Mouse (Mus musculus): ENCODE measurements around the gene Slc48a1.

The Slc48a1 gene

GRCm38 (mm10) chr15:97825071-97825940 lies 47.0 kb downstream of the Slc48a1 start:
- no peak for DNase-seq (ENCODE audit: extremely low spot score, low spot score)

- DNase-seq (ENCODE audit: extremely low spot score, low spot score), result no peak
Observed at GRCm38 (mm10) chr15:97825941-97826587, 47.7 kb downstream of the Slc48a1 start.

GRCm38 (mm10) chr15:97826588-97827261 lies 48.4 kb downstream of the Slc48a1 start:
- no peak for DNase-seq (ENCODE audit: extremely low spot score, low spot score)

GRCm38 (mm10) chr15:97827401-97827800 lies 49.1 kb downstream of the Slc48a1 start:
- DNase-seq (ENCODE audit: extremely low spot score, low spot score), result no peak

- DNase-seq (ENCODE audit: extremely low spot score, low spot score), result no peak
Observed at GRCm38 (mm10) chr15:97828221-97828842, 50.0 kb downstream of the Slc48a1 start.

- no peak for DNase-seq (ENCODE audit: extremely low spot score, low spot score)
Observed at GRCm38 (mm10) chr15:97828901-97829338, 50.6 kb downstream of the Slc48a1 start.

- no peak for DNase-seq (ENCODE audit: extremely low spot score, low spot score)
Observed at GRCm38 (mm10) chr15:97829432-97829831, 51.1 kb downstream of the Slc48a1 start.

GRCm38 (mm10) chr15:97830253-97830787 lies 52.0 kb downstream of the Slc48a1 start:
- no peak for DNase-seq (ENCODE audit: extremely low spot score, low spot score)

- peak; percentile 80 for DNase-seq (ENCODE audit: extremely low spot score, low spot score)
Observed at GRCm38 (mm10) chr15:97830788-97831241, 52.5 kb downstream of the Slc48a1 start.

GRCm38 (mm10) chr15:97831242-97831986 lies 53.1 kb downstream of the Slc48a1 start:
- peak; percentile 87 for DNase-seq (ENCODE audit: extremely low spot score, low spot score)

- DNase-seq (ENCODE audit: extremely low spot score, low spot score), result peak; percentile 48
Observed at GRCm38 (mm10) chr15:97831987-97832640, 53.8 kb downstream of the Slc48a1 start.

- DNase-seq (ENCODE audit: extremely low spot score, low spot score), result no peak
Observed at GRCm38 (mm10) chr15:97832764-97833479, 54.6 kb downstream of the Slc48a1 start.

- no peak for DNase-seq (ENCODE audit: extremely low spot score, low spot score)
Observed at GRCm38 (mm10) chr15:97836153-97836893, 58.0 kb downstream of the Slc48a1 start.

- no peak for DNase-seq (ENCODE audit: extremely low spot score, low spot score)
Observed at GRCm38 (mm10) chr15:97836894-97837247, 58.6 kb downstream of the Slc48a1 start.

GRCm38 (mm10) chr15:97837491-97838061 lies 59.3 kb downstream of the Slc48a1 start:
- DNase-seq (ENCODE audit: extremely low spot score, low spot score), result no peak

- DNase-seq (ENCODE audit: extremely low spot score, low spot score), result no peak
Observed at GRCm38 (mm10) chr15:97838395-97838794, 60.1 kb downstream of the Slc48a1 start.

GRCm38 (mm10) chr15:97839012-97839411 lies 60.7 kb downstream of the Slc48a1 start:
- no peak for DNase-seq (ENCODE audit: extremely low spot score, low spot score)

GRCm38 (mm10) chr15:97839473-97839872 lies 61.2 kb downstream of the Slc48a1 start:
- no peak for DNase-seq (ENCODE audit: extremely low spot score, low spot score)

Data from neural tube, embryonic 10.5 days (tissue).